Mouse (Mus musculus) limb, embryonic 14.5 days (tissue): ENCODE results near the gene Rnasek. TPM values are rescaled to one million over a fixed set of nuclear protein-coding genes. Genes with fewer than 3 reads are reported as not detected.
A peak's percentile ranks its signal among the peaks of the same experiment; 100 is the strongest.

Experiments
- ATAC-seq: fragments of 200-750 bp; cut with Nextera tagmentation; 2 replicates; pipeline ENCODE4 v1.8.0; 2017; ENCODE audit warnings: low read depth, moderate number of reproducible peaks, moderate TSS enrichment; ENCODE audit not compliant: low FRiP score
- DNase-seq: peaks from one replicate; pipeline ENCODE4 v3.0.0-alpha.2; 2015; ENCODE audit warnings: low spot score
- H3K27ac ChIP-seq: fragments of 300-500 bp; sonication (generic); replicated peaks from 2 replicates; pipeline ENCODE4 v1.5.1; 2014; ENCODE audit warnings: low read depth, mild to moderate bottlenecking, low read length, moderate library complexity, mixed read lengths
- H3K27me3 ChIP-seq: fragments of 300-500 bp; sonication (generic); 2 replicates; pipeline ENCODE4 v1.6.1; 2014; ENCODE audit warnings: low read length, mixed read lengths; ENCODE audit not compliant: control insufficient read depth, insufficient read depth
- H3K36me3 ChIP-seq: fragments of 300-500 bp; sonication (generic); 2 replicates; pipeline ENCODE4 v1.6.1; 2014; ENCODE audit warnings: mild to moderate bottlenecking, low read length, moderate library complexity, mixed read lengths; ENCODE audit not compliant: control insufficient read depth, insufficient read depth
- H3K4me1 ChIP-seq: fragments of 300-500 bp; sonication (generic); 2 replicates; pipeline ENCODE4 v1.6.1; 2014; ENCODE audit warnings: antibody characterized with exemption, low read length, mixed read lengths; ENCODE audit not compliant: control insufficient read depth, insufficient read depth
- H3K4me2 ChIP-seq: fragments of 300-500 bp; sonication (generic); replicated peaks from 2 replicates; pipeline ENCODE4 v1.6.1; 2014; ENCODE audit warnings: low read depth, mild to moderate bottlenecking, low read length, moderate library complexity; ENCODE audit not compliant: severe bottlenecking
- H3K4me3 ChIP-seq: fragments of 300-500 bp; sonication (generic); replicated peaks from 2 replicates; pipeline ENCODE4 v1.5.1; 2014; ENCODE audit warnings: low read length
- H3K9ac ChIP-seq: fragments of 300-500 bp; sonication (generic); 2 replicates; pipeline ENCODE4 v1.6.1; 2014; ENCODE audit warnings: mild to moderate bottlenecking, low read depth, low read length, moderate library complexity; ENCODE audit not compliant: severe bottlenecking
- H3K9me3 ChIP-seq: fragments of 300-500 bp; sonication (generic); 2 replicates; pipeline ENCODE4 v1.6.1; 2016; ENCODE audit warnings: low read length; ENCODE audit not compliant: control insufficient read depth
- POLR2A ChIP-seq: fragments of 200-500 bp; IDR thresholded peaks from 2 replicates; pipeline ENCODE4 v1.8.0; 2012; ENCODE audit warnings: inconsistent platforms, mild to moderate bottlenecking, moderate library complexity, borderline replicate concordance; ENCODE audit not compliant: insufficient read depth, insufficient read length; ENCODE audit errors: extremely low read depth
- WGBS: fragments of 180-500 bp; shearing (Covaris S2); extraction: QIAGEN DNeasy Blood & Tissue Kit; methylation state at CpG from one replicate; pipeline ENCODE4 v1.1.7; 2014; 5-methylcytosine and 5-hydroxymethylcytosine counted together
- polyA plus RNA-seq, 2 experiments: library from polyadenylated mRNA; depleted of rRNA in 1 of 2; stranded (reverse) in 1 of 2; unstranded in 1 of 2; fragments of >200 nt; fragmentation: Nextera tagmentation in 1 of 2; extraction: Ambion mirVana in 1 of 2; gene quantifications; 2 replicates each; pipeline versions ENCODE4 v1.2.1 to v1.2.3; 2012 to 2014

The Rnasek gene
- polyA plus RNA-seq, 2 experiments, result 54.0 to 171 TPM

GRCm38 (mm10) chr11:70212423-70212822 is 27.2 kb downstream of the Rnasek start, which contains the start of gene Slc16a11:
TSS of gene Slc16a11 (plus strand) at chr11:70212752.
- Histone ChIP-seq H3K27me3 (peaks cover 39% of the 10 kb centered on the region), H3K9ac (no peak within 1 kb of the TSS), H3K9me3 (no peaks in the 10 kb centered on the region), H3K4me3 (no peak within 1 kb of the TSS), H3K27ac (no peak within 1 kb of the TSS), H3K36me3 (peaks cover 5% of the 10 kb centered on the region), H3K4me2 (peak within 1 kb of the TSS; percentile 56; the same call in 1 of the 2 replicates), H3K4me1 (peaks cover 12% of the 10 kb centered on the region)
- WGBS, result 50% methylated on average over 6 of the region's 6 CpGs
- DNase-seq (no peak), ATAC-seq (no peak)
- no peak for TF ChIP-seq POLR2A

DNA sequence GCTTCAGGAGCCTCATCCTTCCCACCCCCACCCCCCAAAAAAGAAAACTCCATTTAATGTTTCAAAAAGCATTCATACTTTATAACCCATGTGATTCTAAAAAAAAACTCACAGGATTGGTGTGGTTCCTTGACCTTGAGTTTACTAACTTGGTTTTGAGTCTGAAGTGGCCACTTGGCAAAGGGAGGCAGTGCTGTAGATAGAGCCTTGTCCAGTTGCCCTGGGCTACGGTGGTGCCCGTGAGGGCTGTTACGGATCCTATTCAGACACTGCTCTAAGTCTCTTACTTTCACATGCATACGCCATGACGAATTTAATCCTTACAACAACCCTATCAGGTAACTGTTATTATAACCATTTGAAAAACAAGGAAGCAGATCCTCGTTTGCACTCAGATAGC is 27.7 kb downstream of the Rnasek start:
- 83% methylated on average over 6 of the region's 6 CpGs for WGBS
- H3K9ac ChIP-seq, result no peak overlapping the region
- H3K4me2 ChIP-seq, result no peak overlapping the region
- no peak overlapping the region for H3K27ac ChIP-seq
- H3K4me1 ChIP-seq, result peaks cover 12% of the 10 kb centered on the region
- H3K36me3 ChIP-seq, result peaks cover under 1% of the 10 kb centered on the region; the same call in 1 of the 2 replicates
- ATAC-seq, result no peak
- peaks cover 37% of the 10 kb centered on the region for H3K27me3 ChIP-seq
- no peak for DNase-seq
- H3K9me3 ChIP-seq, result no peaks in the 10 kb centered on the region
- no peak for TF ChIP-seq POLR2A
- no peak overlapping the region for H3K4me3 ChIP-seq

GRCm38 (mm10) chr11:70210681-70211080 is 29.0 kb downstream of the Rnasek start:
- no peak overlapping the region for H3K27ac ChIP-seq
- no peak for TF ChIP-seq POLR2A
- H3K9me3 ChIP-seq, result no peaks in the 10 kb centered on the region
- no peaks in the 10 kb centered on the region for H3K36me3 ChIP-seq
- no peak overlapping the region for H3K4me3 ChIP-seq
- DNase-seq, result no peak
- peaks cover 26% of the 10 kb centered on the region for H3K27me3 ChIP-seq
- no peak overlapping the region for H3K4me2 ChIP-seq
- WGBS, result 83% methylated on average over 2 of the region's 2 CpGs
- peaks cover 12% of the 10 kb centered on the region for H3K4me1 ChIP-seq
- ATAC-seq, result no peak
- no peak overlapping the region for H3K9ac ChIP-seq

GRCm38 (mm10) chr11:70208778-70209388 is 30.8 kb downstream of the Rnasek start:
- H3K9me3 ChIP-seq, result no peaks in the 10 kb centered on the region

GRCm38 (mm10) chr11:70207283-70207682 is 32.4 kb downstream of the Rnasek start:
- Histone ChIP-seq H3K4me3 (no peak overlapping the region), H3K27me3 (no peaks in the 10 kb centered on the region), H3K9me3 (no peaks in the 10 kb centered on the region), H3K36me3 (no peaks in the 10 kb centered on the region), H3K9ac (no peak overlapping the region), H3K4me1 (no peaks in the 10 kb centered on the region), H3K4me2 (no peak overlapping the region), H3K27ac (no peak overlapping the region)
- no peak for ATAC-seq
- 83% methylated on average over 7 of the region's 7 CpGs for WGBS
- TF ChIP-seq POLR2A, result no peak
- DNase-seq, result no peak

More at GRCm38 (mm10) chr11:70208778-70209388, 30.8 kb downstream of the Rnasek start:
- TF ChIP-seq POLR2A, result no peak
- Histone ChIP-seq H3K9ac (no peak overlapping the region), H3K4me1 (peaks cover 3% of the 10 kb centered on the region; the same call in 1 of the 2 replicates), H3K4me2 (no peak overlapping the region), H3K27ac (no peak overlapping the region), H3K36me3 (no peaks in the 10 kb centered on the region), H3K4me3 (no peak overlapping the region), H3K27me3 (peaks cover 8% of the 10 kb centered on the region)
- no peak for DNase-seq
- ATAC-seq, result no peak
- WGBS, result 67% methylated on average over 5 of the region's 5 CpGs
